Mouse (Mus musculus) spleen, adult 2 months (tissue): ENCODE measurements around the gene Crim1. TPM values are rescaled to one million over a fixed set of nuclear protein-coding genes. Genes with fewer than 3 reads are reported as not detected.

Experiments
- DNase-seq, 2 experiments: peaks; one replicate each; pipeline versions ENCODE4 v3.0.0 to v3.0.0-alpha.2; 2012 to 2021; ENCODE audit warnings: low spot score in 2 of 2, low read depth in 1 of 2
- H3K27ac ChIP-seq: fragments of 200-500 bp; 2 replicates; pipeline ENCODE4 v1.5.1; 2012; ENCODE audit warnings: low read length, inconsistent platforms; ENCODE audit not compliant: insufficient read depth
- H3K27me3 ChIP-seq: fragments of 200-500 bp; 2 replicates; pipeline ENCODE4 v1.6.1; 2012; ENCODE audit warnings: mild to moderate bottlenecking, moderate library complexity, low read length, inconsistent platforms; ENCODE audit not compliant: control insufficient read depth, insufficient read depth
- H3K36me3 ChIP-seq: fragments of 200-500 bp; 2 replicates; pipeline ENCODE4 v1.6.1; 2012; ENCODE audit warnings: mild to moderate bottlenecking, low read length, inconsistent platforms; ENCODE audit not compliant: control insufficient read depth, insufficient read depth
- H3K4me1 ChIP-seq: fragments of 200-500 bp; 2 replicates; pipeline ENCODE4 v1.6.1; 2011; ENCODE audit warnings: inconsistent platforms; ENCODE audit not compliant: control insufficient read depth, insufficient read depth, insufficient read length
- H3K4me3 ChIP-seq: fragments of 200-500 bp; 2 replicates; pipeline ENCODE4 v1.5.1; 2011; ENCODE audit warnings: mild to moderate bottlenecking, inconsistent platforms; ENCODE audit not compliant: insufficient read depth, insufficient read length; ENCODE audit errors: extremely low read depth
- CTCF ChIP-seq: fragments of 200-500 bp; IDR thresholded peaks from 2 replicates; pipeline ENCODE4 v1.5.1; 2011; ENCODE audit warnings: mild to moderate bottlenecking, inconsistent platforms; ENCODE audit not compliant: insufficient read depth, insufficient read length, insufficient replicate concordance; ENCODE audit errors: extremely low read depth
- POLR2A ChIP-seq: fragments of 200-500 bp; IDR thresholded peaks from 2 replicates; pipeline ENCODE4 v1.6.1; 2011; ENCODE audit warnings: low read depth, low read length, inconsistent platforms
- WGBS: fragments of 180-500 bp; shearing (Covaris S2); methylation state at CpG from one replicate; pipeline ENCODE4 v1.1.7; 2018; 5-methylcytosine and 5-hydroxymethylcytosine counted together
- polyA plus RNA-seq: library from polyadenylated mRNA; depleted of rRNA; stranded (reverse); fragments of >200 nt; gene quantifications from 2 replicates; pipeline ENCODE4 v1.2.3, GENCODE M21; 2012

The Crim1 gene
- polyA plus RNA-seq, 1 experiment, result 20.5 TPM

- WGBS, result 93% methylated on average over 11 of the region's 11 CpGs
- H3K36me3 ChIP-seq, result peaks cover 22% of the 10 kb centered on the region
- no peak for DNase-seq
These were observed 179.7 kb downstream of the Crim1 start for GRCm38 (mm10) chr17:78379730-78380245.

DNA sequence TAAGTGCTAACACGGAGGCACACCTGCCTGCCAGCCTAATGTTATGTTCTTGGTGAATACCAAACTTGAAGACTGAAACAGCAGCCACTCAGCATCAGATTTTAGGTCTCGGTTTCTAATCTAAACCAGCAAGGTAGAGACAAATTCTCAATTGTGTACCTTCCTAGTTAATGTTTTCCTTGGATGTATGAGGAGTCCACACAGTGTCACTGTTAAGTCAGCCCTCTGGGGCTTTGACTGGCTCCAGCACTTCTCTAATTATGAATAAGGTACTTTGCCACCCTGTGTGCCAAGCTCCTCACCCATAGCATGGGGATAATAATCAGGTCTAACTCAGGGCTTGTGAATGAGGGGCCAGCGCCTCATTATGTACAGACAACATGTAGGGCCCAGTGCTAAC is 182.3 kb downstream of the Crim1 start:
- no peaks in the 10 kb centered on the region for H3K4me1 ChIP-seq
- DNase-seq, result no peak
- H3K27me3 ChIP-seq, result no peaks in the 10 kb centered on the region
- no peak overlapping the region for H3K27ac ChIP-seq
- no peak overlapping the region for H3K4me3 ChIP-seq
- TF ChIP-seq POLR2A (no peak), CTCF (no peak)
- 90% methylated on average over 3 of the region's 3 CpGs for WGBS
- peaks cover 21% of the 10 kb centered on the region for H3K36me3 ChIP-seq

More at GRCm38 (mm10) chr17:78379730-78380245, 179.7 kb downstream of the Crim1 start:
- H3K27me3 ChIP-seq, result no peaks in the 10 kb centered on the region
- H3K4me3 ChIP-seq, result no peak overlapping the region
- no peak for TF ChIP-seq CTCF
- TF ChIP-seq POLR2A, result no peak
- H3K27ac ChIP-seq, result no peak overlapping the region
- H3K4me1 ChIP-seq, result no peaks in the 10 kb centered on the region

- H3K27ac ChIP-seq, result no peak overlapping the region
- DNase-seq, result no peak
- TF ChIP-seq CTCF, result no peak
- TF ChIP-seq POLR2A, result no peak
- H3K4me1 ChIP-seq, result no peaks in the 10 kb centered on the region
- 81% methylated on average over 9 of the region's 9 CpGs for WGBS
- no peak overlapping the region for H3K4me3 ChIP-seq
- H3K36me3 ChIP-seq, result peaks cover 12% of the 10 kb centered on the region
- no peaks in the 10 kb centered on the region for H3K27me3 ChIP-seq
These were observed 187.6 kb downstream of the Crim1 start for GRCm38 (mm10) chr17:78387665-78388064.

DNA sequence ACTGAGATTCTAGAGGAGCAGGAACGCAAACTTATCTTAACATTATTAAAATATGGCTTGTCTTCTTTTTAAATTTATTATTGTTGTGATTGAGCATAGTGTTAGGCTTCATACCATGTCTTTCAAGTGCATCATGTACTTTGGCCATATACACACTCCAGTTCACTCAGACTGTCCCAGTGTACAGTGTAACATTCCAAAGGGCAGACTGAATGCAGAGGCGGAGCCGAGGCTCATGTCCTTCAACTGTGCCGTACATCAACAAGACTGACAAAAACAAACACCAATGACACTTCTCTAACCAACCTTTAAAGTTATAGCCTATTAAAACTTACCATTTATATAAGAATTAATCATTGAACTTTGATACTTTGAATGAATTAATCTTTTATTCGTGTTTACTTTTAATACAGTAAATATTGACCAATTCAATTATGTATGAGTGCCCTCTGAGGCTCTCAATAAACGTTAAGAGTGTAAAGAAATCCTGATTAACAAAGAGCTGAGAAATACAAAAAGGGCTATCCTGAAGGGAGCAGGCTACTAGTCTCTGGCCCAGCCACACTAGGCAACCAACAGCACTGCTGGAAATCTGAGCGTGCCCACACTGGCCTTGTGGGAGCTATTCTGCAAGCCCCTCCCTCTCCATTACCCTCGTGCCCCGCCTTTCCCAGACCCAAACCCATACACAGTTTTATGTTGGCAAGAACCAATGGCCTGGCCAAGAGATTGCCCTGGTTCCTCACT is 188.2 kb downstream of the Crim1 start:
- TF ChIP-seq POLR2A, result no peak
- no peak for TF ChIP-seq CTCF
- Histone ChIP-seq H3K27me3 (no peaks in the 10 kb centered on the region), H3K36me3 (peaks cover 8% of the 10 kb centered on the region), H3K4me1 (no peaks in the 10 kb centered on the region), H3K27ac (no peak overlapping the region), H3K4me3 (no peak overlapping the region)
- DNase-seq, result no peak
- WGBS, result 93% methylated on average over 9 of the region's 9 CpGs

- 95% methylated on average over 5 of the region's 5 CpGs for WGBS
- no peak for TF ChIP-seq CTCF
- no peak for TF ChIP-seq POLR2A
These were observed 189.5 kb downstream of the Crim1 start for GRCm38 (mm10) chr17:78389573-78389972.

DNA sequence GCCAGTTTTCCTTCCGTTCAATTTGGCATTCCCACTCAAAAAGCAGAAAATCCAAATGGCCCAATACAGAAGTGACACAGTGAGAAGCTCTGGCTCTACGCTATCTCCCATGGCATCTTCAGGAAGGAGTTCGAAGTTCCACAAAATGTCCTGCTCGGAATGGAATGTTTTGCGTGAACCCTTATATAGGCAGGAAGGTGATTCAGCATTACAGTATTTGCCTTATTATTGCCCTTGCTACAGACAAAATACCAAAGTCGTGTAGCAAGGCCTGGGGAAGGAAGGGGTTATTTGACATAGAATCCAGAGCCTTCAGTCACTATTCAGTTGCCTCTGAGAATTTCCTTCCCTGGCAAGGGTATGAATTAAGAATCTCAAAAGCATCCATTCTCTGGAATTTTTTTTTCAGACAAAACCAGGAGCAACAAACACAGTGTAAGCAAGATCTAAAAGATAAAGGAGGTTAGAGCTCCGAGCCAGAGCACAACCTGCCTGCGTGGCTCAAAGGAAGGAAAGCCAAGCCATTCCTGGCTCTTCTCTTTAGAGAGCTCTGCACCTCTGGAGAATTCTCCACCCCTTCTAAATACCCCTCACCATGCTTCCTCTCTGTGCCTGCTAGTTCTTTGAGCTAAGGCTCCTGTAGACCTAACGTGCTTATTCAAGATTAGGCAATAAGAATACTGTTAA is 192.5 kb downstream of the Crim1 start:
- WGBS, result 88% methylated on average over 9 of the region's 9 CpGs
- H3K4me3 ChIP-seq, result no peak overlapping the region
- no peaks in the 10 kb centered on the region for H3K27me3 ChIP-seq
- peaks cover 5% of the 10 kb centered on the region for H3K36me3 ChIP-seq
- TF ChIP-seq CTCF (no peak), POLR2A (no peak)
- H3K27ac ChIP-seq, result no peak overlapping the region
- no peaks in the 10 kb centered on the region for H3K4me1 ChIP-seq
- DNase-seq, result no peak

More at GRCm38 (mm10) chr17:78389573-78389972, 189.5 kb downstream of the Crim1 start:
- Histone ChIP-seq H3K4me1 (no peaks in the 10 kb centered on the region), H3K4me3 (no peak overlapping the region), H3K36me3 (peaks cover 7% of the 10 kb centered on the region), H3K27me3 (no peaks in the 10 kb centered on the region), H3K27ac (no peak overlapping the region)
- DNase-seq, result no peak
